20 mouse cellular contexts compared by ENCODE assay signal in genomic region chr5:67280400-67280799, GRCm38 (mm10). TPM values are rescaled to one million over a fixed set of nuclear protein-coding genes. Genes with fewer than 3 reads are reported as not detected.
DNase-seq lines count a peak whose midpoint lies in the region; ATAC-seq and TF ChIP-seq lines count a peak whose summit lies in the region.
"Had no signal": no experiment of that assay in that cellular context is flagged by ENCODE, and none has a peak within 500 bp of the region (broad histone marks: within the 10 kb centered on the region; RNA-seq: fewer than 3 reads in every experiment).

No protein-coding gene starts in this region.

- no peak for TF ChIP-seq POLR2A in heart, adult 2 months (IDR thresholded peaks at IDR 0.05; ENCODE audit: insufficient read depth, low read depth, low read length)

- TF ChIP-seq EP300 in heart, adult 2 months (IDR thresholded peaks at IDR 0.05; ENCODE audit: insufficient read depth, low read depth, low read length), result no peak
- peak; percentile 100 for TF ChIP-seq EP300 in liver, postnatal 0 days (IDR thresholded peaks at IDR 0.05; ENCODE audit: low read depth)

- TF ChIP-seq CTCF in heart, adult 2 months (IDR thresholded peaks at IDR 0.05), result no peak
- no peak for TF ChIP-seq CTCF in liver, postnatal 0 days (IDR thresholded peaks at IDR 0.05; ENCODE audit: low read depth)

- no peak overlapping the region for H3K9ac ChIP-seq in heart, adult 2 months (ENCODE audit: low read depth, low read length)
- no peak overlapping the region for H3K9ac ChIP-seq in liver, postnatal 0 days (replicated peaks)
- H3K9ac ChIP-seq: embryonic facial prominence, embryonic 12.5 days had no signal

- peak overlapping the region; percentile 22; the same call in 1 of the 2 replicates for H3K4me2 ChIP-seq in liver, postnatal 0 days (ENCODE audit: low read depth, low read length)
- H3K4me2 ChIP-seq: embryonic facial prominence, embryonic 12.5 days had no signal

- intact Hi-C loops in heart, adult 2 months (cut with DNase I), result no loop called here
- intact Hi-C loops in gastrocnemius, postnatal 36 days (cut with DNase I), result no loop called here

- H3K27me3 ChIP-seq in heart, adult 2 months (ENCODE audit: control insufficient read depth, insufficient read depth, low read length), result no peaks in the 10 kb centered on the region
- no peaks in the 10 kb centered on the region for H3K27me3 ChIP-seq in erythroblast, embryonic 14.5 days (ENCODE audit: control insufficient read depth)
- H3K27me3 ChIP-seq in liver, postnatal 0 days (ENCODE audit: insufficient read depth, low read length), result no peaks in the 10 kb centered on the region
- H3K27me3 ChIP-seq: embryonic facial prominence, embryonic 12.5 days had no signal

- H3K4me1 ChIP-seq in heart, adult 2 months (ENCODE audit: control insufficient read depth, insufficient read depth, low read length), result no peaks in the 10 kb centered on the region
- peaks cover 74% of the 10 kb centered on the region for H3K4me1 ChIP-seq in erythroblast, embryonic 14.5 days (ENCODE audit: control insufficient read depth)
- peaks cover 6% of the 10 kb centered on the region for H3K4me1 ChIP-seq in liver, postnatal 0 days (ENCODE audit: insufficient read depth)
- H3K4me1 ChIP-seq: embryonic facial prominence, embryonic 12.5 days; hindbrain, embryonic 10.5 days had no signal

- H3K79me2 ChIP-seq in heart, adult 2 months (replicated peaks; ENCODE audit: control insufficient read depth, insufficient read depth, low read length), result no peaks in the 10 kb centered on the region

- ATAC-seq in liver, postnatal 0 days, result peak; percentile 97
- ATAC-seq: CD4-positive, CD25-positive, alpha-beta regulatory T cell, adult 4 months; hindbrain, postnatal 0 days; midbrain, embryonic 16.5 days had no signal

- no peak overlapping the region for H3K4me3 ChIP-seq in heart, adult 2 months
- H3K4me3 ChIP-seq in erythroblast, embryonic 14.5 days (replicated peaks), result peak overlapping the region; percentile 52
- H3K4me3 ChIP-seq in liver, postnatal 0 days (ENCODE audit: low read depth, low read length), result no peak overlapping the region
- H3K4me3 ChIP-seq: embryonic facial prominence, embryonic 12.5 days; hindbrain, embryonic 10.5 days; layer of hippocampus, adult 2 months had no signal

- H3K27ac ChIP-seq in heart, adult 2 months, result no peak overlapping the region
- H3K27ac ChIP-seq in liver, postnatal 0 days (ENCODE audit: low read depth), result peak overlapping the region; percentile 58
- H3K27ac ChIP-seq: embryonic facial prominence, embryonic 12.5 days; hindbrain, embryonic 10.5 days; hindbrain, postnatal 0 days; layer of hippocampus, adult 2 months had no signal

- no peaks in the 10 kb centered on the region for H3K36me3 ChIP-seq in heart, adult 2 months (ENCODE audit: control insufficient read depth, insufficient read depth, low read length)
- H3K36me3 ChIP-seq in erythroblast, embryonic 14.5 days (ENCODE audit: control insufficient read depth), result peaks cover 86% of the 10 kb centered on the region
- H3K36me3 ChIP-seq in liver, postnatal 0 days (replicated peaks; ENCODE audit: insufficient read depth, low read length), result peaks cover 27% of the 10 kb centered on the region

- peaks cover 8% of the 10 kb centered on the region for H3K9me3 ChIP-seq in erythroblast, embryonic 14.5 days (ENCODE audit: control insufficient read depth, low read length)
- H3K9me3 ChIP-seq in liver, postnatal 0 days (ENCODE audit: low read length), result no peaks in the 10 kb centered on the region
- H3K9me3 ChIP-seq: embryonic facial prominence, embryonic 12.5 days; hindbrain, embryonic 10.5 days had no signal

- 93% methylated on average over 4 of the region's 4 CpGs for WGBS in heart, adult 2 months
- 58% methylated on average over 4 of the region's 4 CpGs for WGBS in liver, postnatal 0 days (ENCODE audit: insufficient replicate concordance)

- peak; percentile 31 for DNase-seq in heart, adult 11 months
- DNase-seq in heart, adult 2 months, result no peak
- peak; percentile 55 for DNase-seq in MEL-GATA-1-ER (ENCODE audit: extremely low read depth, low read depth)
- peak; percentile 9 for DNase-seq in liver, postnatal 0 days
- no peak for DNase-seq in gastrocnemius, postnatal 36 days
- no peak for DNase-seq in gastrocnemius, postnatal 10 days
- no peak for DNase-seq in adrenal gland, adult 2 months
- DNase-seq: adrenal gland, postnatal 36 days; cerebellum, adult 9-10 months; kidney, adult 11 months; layer of hippocampus, postnatal 36 days; right cerebral cortex, postnatal 25 days; thymus, postnatal 25 days had no signal

RNA-seq across cellular contexts. Expression of gene Tmem33, which starts 20.0 kb away (rescaled TPM):
- total RNA-seq in heart, adult 2 months (2021), result 10 to 100 TPM; 55.9 to 59.3 TPM
- 54.9 and 88.1 TPM in 2 replicates for polyA plus RNA-seq in heart, adult 2 months (2012; rRNA removed)
- polyA plus RNA-seq in erythroblast, embryonic 14.5 days (2012), result 12.4 and 14.0 TPM in 2 replicates
- polyA plus RNA-seq in liver, postnatal 0 days (2015; fragmentation: Nextera tagmentation; extraction: Ambion mirVana), result 86.4 and 90.0 TPM in 2 replicates
- 10 to 100 TPM; 23.4 to 26.8 TPM for total RNA-seq in gastrocnemius, postnatal 36 days (2021)
- total RNA-seq in gastrocnemius, postnatal 10 days (2021), result 10 to 100 TPM; 28.0 to 33.4 TPM
- total RNA-seq in adrenal gland, adult 2 months (2021), result 100 to 1,000 TPM; 127 to 188 TPM
- 158 and 210 TPM in 2 replicates for polyA plus RNA-seq in adrenal gland, adult 2 months (2012; rRNA removed)

RNA-seq across cellular contexts. Expression of gene Slc30a9, which starts 26.4 kb away (rescaled TPM):
- 100 to 1,000 TPM; 156 to 171 TPM for total RNA-seq in heart, adult 2 months (2021)
- polyA plus RNA-seq in heart, adult 2 months (2012; rRNA removed), result 36.2 and 97.0 TPM in 2 replicates
- polyA plus RNA-seq in erythroblast, embryonic 14.5 days (2012), result 1.6 and 2.1 TPM in 2 replicates
- 55.4 and 65.0 TPM in 2 replicates for polyA plus RNA-seq in liver, postnatal 0 days (2015; fragmentation: Nextera tagmentation; extraction: Ambion mirVana)
- total RNA-seq in gastrocnemius, postnatal 36 days (2021), result 100 to 1,000 TPM in 1 of 2 experiments, 10 to 100 TPM in 1; 99.1 to 113 TPM
- 10 to 100 TPM; 78.3 to 82.2 TPM for total RNA-seq in gastrocnemius, postnatal 10 days (2021)
- 100 to 1,000 TPM; 132 to 138 TPM for total RNA-seq in adrenal gland, adult 2 months (2021)
- 31.6 and 32.5 TPM in 2 replicates for polyA plus RNA-seq in adrenal gland, adult 2 months (2012; rRNA removed)

Comparison
In these comparisons a context has a peak if more than half of its experiments do, and no peak if none do; other contexts are left out.
1. DNase-seq: peak in heart, adult 11 months (single experiment), MEL-GATA-1-ER (single experiment) and liver, postnatal 0 days (single experiment); none in heart, adult 2 months (0 of 2), gastrocnemius, postnatal 36 days (0 of 2), gastrocnemius, postnatal 10 days (single experiment) and adrenal gland, adult 2 months (single experiment).